Mouse (Mus musculus): Measurements from ENCODE around the gene Akr1b8. TPM values are rescaled to one million over a fixed set of nuclear protein-coding genes. Genes with fewer than 3 reads are reported as not detected.

Gene Akr1b8
- total RNA-seq (2012; rRNA removed), result 12.3 and 25.1 TPM in 2 replicates

DNA sequence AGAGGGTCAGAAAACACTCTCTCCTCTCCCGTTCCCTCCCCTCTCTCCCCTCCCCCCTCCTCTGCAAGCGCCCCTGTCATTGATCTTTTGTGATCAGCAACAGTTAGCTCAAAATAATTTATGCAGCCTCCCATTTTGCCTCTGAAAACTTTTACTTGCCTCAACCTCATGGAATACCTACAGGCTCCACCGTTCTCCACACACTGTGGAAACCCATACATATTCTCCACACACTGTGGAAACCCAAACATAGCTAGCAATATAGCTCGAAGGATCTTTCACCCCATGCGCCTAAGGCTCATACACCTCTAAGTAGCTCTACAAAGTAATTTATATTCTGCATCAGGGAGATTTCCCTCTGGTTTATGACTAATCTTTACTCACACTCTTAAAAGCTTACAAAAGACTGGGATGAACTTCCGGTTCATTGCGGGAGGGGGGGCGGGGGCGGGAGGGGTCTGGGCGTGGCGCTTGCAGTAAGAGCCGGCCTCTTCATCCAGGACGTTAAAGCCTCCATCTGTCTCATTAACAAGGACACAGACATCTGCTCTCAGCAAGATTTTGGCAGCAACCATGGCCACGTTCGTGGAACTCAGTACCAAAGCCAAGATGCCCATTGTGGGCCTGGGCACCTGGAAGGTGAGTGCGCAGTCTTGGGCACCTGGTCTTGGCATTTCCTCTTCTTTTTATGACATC lies at the start of gene Akr1b8:
TSS of gene Akr1b8 (plus strand) at position 462 of the 696 bp plus-strand sequence.
- TF ChIP-seq ZC3H11A (IDR thresholded peaks at IDR 0.05; ENCODE audit: borderline replicate concordance, low read depth, low read length), result no peak
- in situ Hi-C loops (cut with MboI; ENCODE audit: low sequenced_read_pairs in 2 of 2, unreplicated experiment in 2 of 2), result no loop called here
- no peak for DNase-seq (ENCODE audit: low read depth, low spot score)
- Histone ChIP-seq H3K9me3 (ENCODE audit: control insufficient read depth, insufficient read depth, low read depth, low read length) (no peaks in the 10 kb centered on the region), H3K9ac (ENCODE audit: insufficient read depth, low read depth, low read length, poor library complexity, severe bottlenecking) (no peak within 1 kb of the TSS), H3K36me3 (ENCODE audit: control insufficient read depth, insufficient read depth, low read length, poor library complexity, severe bottlenecking) (no peaks in the 10 kb centered on the region), H3K4me1 (ENCODE audit: control insufficient read depth in 2 of 2, insufficient read depth in 2 of 2, low read length in 2 of 2, poor library complexity in 1 of 2) (peaks cover 0 to 8% of the 10 kb centered on the region in 2 experiments; a peak in 2 of 4 replicates), H3K4me3 (ENCODE audit: insufficient read depth in 1 of 2, low read depth in 1 of 2, low read length in 2 of 2, poor library complexity in 1 of 2, severe bottlenecking in 1 of 2) (peak within 1 kb of the TSS in 1 of 2 experiments; percentile 45; a peak in 1 of 4 replicates), H3K27ac (ENCODE audit: insufficient read depth, low read depth, low read length, poor library complexity, severe bottlenecking) (no peak within 1 kb of the TSS)

GRCm38 (mm10) chr6:34304675-34305241 lies 49.2 kb upstream of the Akr1b8 start:
- Histone ChIP-seq H3K27ac (ENCODE audit: insufficient read depth, low read depth, low read length, poor library complexity, severe bottlenecking) (no peak overlapping the region), H3K4me3 (ENCODE audit: insufficient read depth in 1 of 2, low read depth in 1 of 2, low read length in 2 of 2, poor library complexity in 1 of 2, severe bottlenecking in 1 of 2) (no peak overlapping the region), H3K4me1 (ENCODE audit: control insufficient read depth in 2 of 2, insufficient read depth in 2 of 2, low read length in 2 of 2, poor library complexity in 1 of 2) (peaks cover 2% of the 10 kb centered on the region in 2 experiments; a peak in 1 of 4 replicates), H3K9ac (ENCODE audit: insufficient read depth, low read depth, low read length, poor library complexity, severe bottlenecking) (no peak overlapping the region), H3K9me3 (ENCODE audit: control insufficient read depth, insufficient read depth, low read depth, low read length) (no peaks in the 10 kb centered on the region), H3K36me3 (ENCODE audit: control insufficient read depth, insufficient read depth, low read length, poor library complexity, severe bottlenecking) (peaks cover 46% of the 10 kb centered on the region)
- no peak for TF ChIP-seq ZC3H11A (IDR thresholded peaks at IDR 0.05; ENCODE audit: borderline replicate concordance, low read depth, low read length)
- no peak for TF ChIP-seq MAFK (IDR thresholded peaks at IDR 0.05; ENCODE audit: insufficient read depth, low read depth, low read length)
- no peak for TF ChIP-seq CHD2 (IDR thresholded peaks at IDR 0.05; ENCODE audit: low read depth, low read length)
- TF ChIP-seq HCFC1 (IDR thresholded peaks at IDR 0.05; ENCODE audit: borderline replicate concordance, insufficient read depth, low read length), result no peak
- no peak for TF ChIP-seq ZNF384 (IDR thresholded peaks at IDR 0.05; ENCODE audit: low read depth, low read length)
- peak; percentile 28 for DNase-seq (ENCODE audit: low read depth, low spot score)
- in situ Hi-C loops (cut with MboI; ENCODE audit: low sequenced_read_pairs in 2 of 2, unreplicated experiment in 2 of 2), result no loop called here

DNA sequence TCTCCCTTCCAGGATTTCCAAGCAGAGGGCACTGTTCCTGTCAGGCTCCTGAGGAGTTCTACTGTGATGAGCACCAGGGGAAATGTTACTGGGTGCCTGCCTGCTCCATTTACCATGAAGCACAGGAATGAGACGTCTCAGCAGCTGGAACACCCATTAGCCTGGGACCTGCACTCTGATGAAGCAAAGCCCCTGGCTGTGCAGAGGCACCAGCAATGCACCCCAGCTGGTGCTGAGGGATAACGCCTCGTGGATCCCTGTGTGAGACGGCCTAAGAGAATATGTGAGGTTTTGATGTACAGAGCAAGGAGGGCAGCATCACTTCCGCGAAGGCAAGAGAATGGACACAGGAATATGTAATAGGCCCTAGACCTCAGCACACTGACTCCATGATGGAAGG lies 47.1 kb upstream of the Akr1b8 start:
- Histone ChIP-seq H3K4me1 (ENCODE audit: control insufficient read depth in 2 of 2, insufficient read depth in 2 of 2, low read length in 2 of 2, poor library complexity in 1 of 2) (peaks cover 2% of the 10 kb centered on the region in 2 experiments; a peak in 1 of 4 replicates), H3K4me3 (ENCODE audit: insufficient read depth in 1 of 2, low read depth in 1 of 2, low read length in 2 of 2, poor library complexity in 1 of 2, severe bottlenecking in 1 of 2) (no peak overlapping the region), H3K9ac (ENCODE audit: insufficient read depth, low read depth, low read length, poor library complexity, severe bottlenecking) (no peak overlapping the region), H3K36me3 (ENCODE audit: control insufficient read depth, insufficient read depth, low read length, poor library complexity, severe bottlenecking) (peaks cover 65% of the 10 kb centered on the region), H3K27ac (ENCODE audit: insufficient read depth, low read depth, low read length, poor library complexity, severe bottlenecking) (no peak overlapping the region), H3K9me3 (ENCODE audit: control insufficient read depth, insufficient read depth, low read depth, low read length) (no peaks in the 10 kb centered on the region)
- in situ Hi-C loops (cut with MboI; ENCODE audit: low sequenced_read_pairs in 2 of 2, unreplicated experiment in 2 of 2), result no loop called here
- no peak for DNase-seq (ENCODE audit: low read depth, low spot score)
- TF ChIP-seq HCFC1 (IDR thresholded peaks at IDR 0.05; ENCODE audit: borderline replicate concordance, insufficient read depth, low read length) (no peak), CHD2 (IDR thresholded peaks at IDR 0.05; ENCODE audit: low read depth, low read length) (no peak), MAFK (IDR thresholded peaks at IDR 0.05; ENCODE audit: insufficient read depth, low read depth, low read length) (no peak), ZC3H11A (IDR thresholded peaks at IDR 0.05; ENCODE audit: borderline replicate concordance, low read depth, low read length) (no peak), ZNF384 (IDR thresholded peaks at IDR 0.05; ENCODE audit: low read depth, low read length) (no peak)

DNA sequence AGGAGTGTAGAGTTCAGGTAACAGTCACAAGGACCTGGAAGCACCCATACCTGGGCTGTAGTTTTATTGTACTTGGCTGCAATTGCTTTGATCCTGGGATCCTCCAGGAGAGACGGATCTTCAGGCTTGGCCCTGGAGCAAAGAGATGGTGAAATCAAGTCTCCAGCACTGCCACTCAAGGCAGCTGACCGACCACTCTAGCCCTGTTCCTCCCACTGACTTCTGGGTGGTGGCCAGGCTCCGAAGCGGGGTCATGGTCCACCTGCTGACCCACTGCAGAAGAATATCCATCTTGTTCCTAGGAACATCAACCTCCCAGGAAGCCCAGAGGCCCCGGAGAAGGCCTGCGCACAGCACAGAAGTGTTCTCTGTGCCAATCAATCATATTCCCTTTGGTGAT lies 44.4 kb upstream of the Akr1b8 start:
- H3K36me3 ChIP-seq (ENCODE audit: control insufficient read depth, insufficient read depth, low read length, poor library complexity, severe bottlenecking), result peaks cover 72% of the 10 kb centered on the region

More for the DNA sequence above, 44.4 kb upstream of the Akr1b8 start:
- Histone ChIP-seq H3K9me3 (ENCODE audit: control insufficient read depth, insufficient read depth, low read depth, low read length) (no peaks in the 10 kb centered on the region), H3K4me3 (ENCODE audit: insufficient read depth in 1 of 2, low read depth in 1 of 2, low read length in 2 of 2, poor library complexity in 1 of 2, severe bottlenecking in 1 of 2) (no peak overlapping the region), H3K9ac (ENCODE audit: insufficient read depth, low read depth, low read length, poor library complexity, severe bottlenecking) (no peak overlapping the region), H3K4me1 (ENCODE audit: control insufficient read depth in 2 of 2, insufficient read depth in 2 of 2, low read length in 2 of 2, poor library complexity in 1 of 2) (peaks cover 0 to 12% of the 10 kb centered on the region in 2 experiments; a peak in 2 of 4 replicates), H3K27ac (ENCODE audit: insufficient read depth, low read depth, low read length, poor library complexity, severe bottlenecking) (no peak overlapping the region)
- in situ Hi-C loops (cut with MboI; ENCODE audit: low sequenced_read_pairs in 2 of 2, unreplicated experiment in 2 of 2), result no loop called here
- no peak for DNase-seq (ENCODE audit: low read depth, low spot score)
- TF ChIP-seq CHD2 (IDR thresholded peaks at IDR 0.05; ENCODE audit: low read depth, low read length), result no peak
- TF ChIP-seq ZNF384 (IDR thresholded peaks at IDR 0.05; ENCODE audit: low read depth, low read length), result no peak
- TF ChIP-seq HCFC1 (IDR thresholded peaks at IDR 0.05; ENCODE audit: borderline replicate concordance, insufficient read depth, low read length), result no peak
- no peak for TF ChIP-seq MAFK (IDR thresholded peaks at IDR 0.05; ENCODE audit: insufficient read depth, low read depth, low read length)
- TF ChIP-seq ZC3H11A (IDR thresholded peaks at IDR 0.05; ENCODE audit: borderline replicate concordance, low read depth, low read length), result no peak

All from ES-E14 (cell line).